Mouse (Mus musculus) midbrain, embryonic 11.5 days (tissue): ENCODE measurements at regions not wholly inside any gene's neighbourhood (a gene's known extent, or its start where the extent isn't known, plus 50 kb on each side); places are given as distances from the start of the nearest gene placed in this dataset.
A peak's percentile ranks its signal among the peaks of the same experiment; 100 is the strongest.

ENCODE experiments used
- ATAC-seq: fragments of 200-750 bp; cut with Nextera tagmentation; 2 replicates; pipeline ENCODE4 v1.8.0; 2017; ENCODE audit warnings: moderate TSS enrichment, moderate library complexity; ENCODE audit not compliant: low FRiP score
- DNase-seq: peaks from one replicate; pipeline ENCODE4 v3.0.0; 2015; ENCODE audit warnings: low spot score; ENCODE audit errors: missing footprints
- H3K27ac ChIP-seq: fragments of 300-500 bp; sonication (generic); 2 replicates; pipeline ENCODE4 v1.5.1; 2014; ENCODE audit warnings: low read depth, low read length
- H3K27me3 ChIP-seq: fragments of 300-500 bp; sonication (generic); 2 replicates; pipeline ENCODE4 v1.6.1; 2014; ENCODE audit warnings: mild to moderate bottlenecking, low read length, moderate library complexity, mixed read lengths; ENCODE audit not compliant: control insufficient read depth, insufficient read depth
- H3K36me3 ChIP-seq: fragments of 300-500 bp; sonication (generic); 2 replicates; pipeline ENCODE4 v1.6.1; 2014; ENCODE audit warnings: mild to moderate bottlenecking, low read length, moderate library complexity, mixed read lengths; ENCODE audit not compliant: control insufficient read depth, insufficient read depth
- H3K4me1 ChIP-seq: fragments of 300-500 bp; sonication (generic); 2 replicates; pipeline ENCODE4 v1.6.1; 2014; ENCODE audit warnings: low read length; ENCODE audit not compliant: control insufficient read depth, insufficient read depth
- H3K4me2 ChIP-seq: fragments of 300-500 bp; sonication (generic); 2 replicates; pipeline ENCODE4 v1.6.1; 2014; ENCODE audit warnings: mild to moderate bottlenecking, moderate library complexity
- H3K4me3 ChIP-seq: fragments of 300-500 bp; sonication (generic); 2 replicates; pipeline ENCODE4 v1.5.1; 2014; ENCODE audit warnings: low read depth, low read length
- H3K9ac ChIP-seq: fragments of 300-500 bp; sonication (generic); 2 replicates; pipeline ENCODE4 v1.6.1; 2014; ENCODE audit warnings: low read length
- H3K9me3 ChIP-seq: fragments of 300-500 bp; sonication (generic); 2 replicates; pipeline ENCODE4 v1.6.1; 2016; ENCODE audit warnings: low read length; ENCODE audit not compliant: control insufficient read depth
- WGBS: fragments of 180-500 bp; shearing (Covaris S2); extraction: QIAGEN DNeasy Blood & Tissue Kit; methylation state at CpG from one replicate; pipeline ENCODE4 v1.1.7; 2014; 5-methylcytosine and 5-hydroxymethylcytosine counted together

DNA sequence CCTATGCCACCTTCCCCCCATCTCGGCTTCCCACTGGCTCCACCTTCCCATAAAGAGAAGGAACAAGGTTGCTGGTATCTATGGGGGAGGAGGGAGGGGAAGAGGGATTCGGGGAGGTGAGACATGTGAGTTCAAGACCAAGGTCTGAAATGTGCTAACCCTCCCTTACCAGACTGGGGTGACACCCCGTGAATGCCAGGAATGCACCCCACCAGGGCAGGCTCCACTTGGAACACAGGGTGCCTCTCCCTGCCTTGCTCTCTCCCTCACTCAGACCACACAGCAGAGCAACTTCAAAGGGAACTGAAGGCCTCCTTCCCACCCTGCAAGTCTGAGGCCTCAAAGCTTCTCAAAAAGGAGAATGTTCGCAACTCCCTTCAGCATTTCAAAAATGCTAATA is 230.5 kb upstream of the Rgma start:
- ATAC-seq = no peak
- Histone ChIP-seq H3K9ac (no peak overlapping the region), H3K27ac (no peak overlapping the region), H3K4me2 (no peak overlapping the region), H3K27me3 (no peaks in the 10 kb centered on the region), H3K9me3 (no peaks in the 10 kb centered on the region), H3K4me3 (no peak overlapping the region), H3K4me1 (peaks cover 33% of the 10 kb centered on the region), H3K36me3 (no peaks in the 10 kb centered on the region)
- DNase-seq = no peak
- 49% methylated on average over 4 of the region's 4 CpGs for WGBS

DNA sequence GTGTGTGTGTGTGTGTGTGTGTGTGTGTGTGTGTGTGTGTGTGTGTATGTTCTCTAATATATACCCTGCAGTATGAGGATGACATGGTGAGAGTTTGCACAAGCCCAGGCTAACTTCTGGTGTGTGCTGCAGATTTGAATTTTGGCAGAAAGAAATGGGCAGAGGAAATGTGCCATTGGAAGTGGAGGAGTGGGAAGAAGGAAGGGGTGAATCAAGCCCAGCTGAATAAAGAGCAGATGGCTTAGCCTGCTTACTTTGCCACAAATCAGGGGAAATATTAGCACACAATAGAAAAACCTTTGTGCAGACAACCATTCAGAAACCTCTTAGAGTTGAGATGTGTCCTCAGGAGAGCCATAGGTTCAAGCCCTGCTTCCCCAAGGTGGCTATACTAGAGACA is 228.1 kb upstream of the Rgma start:
- Histone ChIP-seq H3K9ac (no peak overlapping the region), H3K4me2 (no peak overlapping the region), H3K9me3 (no peaks in the 10 kb centered on the region), H3K4me3 (no peak overlapping the region), H3K36me3 (no peaks in the 10 kb centered on the region), H3K4me1 (peaks cover 28% of the 10 kb centered on the region), H3K27me3 (no peaks in the 10 kb centered on the region), H3K27ac (no peak overlapping the region)
- ATAC-seq = no peak
- no peak for DNase-seq

DNA sequence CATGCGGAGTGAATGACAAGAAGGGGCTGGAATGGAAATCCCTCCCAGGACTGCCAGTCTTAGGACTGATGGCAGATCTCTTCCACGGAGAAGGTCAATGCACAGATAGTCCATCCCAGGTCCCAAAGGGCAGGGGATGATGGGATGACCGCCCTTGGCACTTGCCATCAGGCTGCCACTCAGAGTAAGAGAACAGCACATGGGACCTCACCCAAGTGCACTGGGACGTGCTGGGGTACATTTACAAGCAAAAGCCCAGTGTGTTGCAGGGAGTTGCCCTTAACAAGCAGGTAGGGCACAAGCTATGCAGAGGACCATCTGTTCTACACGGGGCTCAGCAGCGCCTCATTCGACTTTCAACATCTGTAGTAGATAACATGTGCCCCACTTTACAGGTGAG is 224.9 kb upstream of the Rgma start:
- ATAC-seq (no peak), DNase-seq (no peak)
- H3K4me3 ChIP-seq = no peak overlapping the region
- H3K27me3 ChIP-seq = no peaks in the 10 kb centered on the region
- H3K36me3 ChIP-seq = no peaks in the 10 kb centered on the region
- no peak overlapping the region for H3K27ac ChIP-seq
- no peaks in the 10 kb centered on the region for H3K9me3 ChIP-seq
- no peak overlapping the region for H3K4me2 ChIP-seq
- peaks cover 18% of the 10 kb centered on the region for H3K4me1 ChIP-seq
- no peak overlapping the region for H3K9ac ChIP-seq
- WGBS = 82% methylated on average over 7 of the region's 7 CpGs

DNA sequence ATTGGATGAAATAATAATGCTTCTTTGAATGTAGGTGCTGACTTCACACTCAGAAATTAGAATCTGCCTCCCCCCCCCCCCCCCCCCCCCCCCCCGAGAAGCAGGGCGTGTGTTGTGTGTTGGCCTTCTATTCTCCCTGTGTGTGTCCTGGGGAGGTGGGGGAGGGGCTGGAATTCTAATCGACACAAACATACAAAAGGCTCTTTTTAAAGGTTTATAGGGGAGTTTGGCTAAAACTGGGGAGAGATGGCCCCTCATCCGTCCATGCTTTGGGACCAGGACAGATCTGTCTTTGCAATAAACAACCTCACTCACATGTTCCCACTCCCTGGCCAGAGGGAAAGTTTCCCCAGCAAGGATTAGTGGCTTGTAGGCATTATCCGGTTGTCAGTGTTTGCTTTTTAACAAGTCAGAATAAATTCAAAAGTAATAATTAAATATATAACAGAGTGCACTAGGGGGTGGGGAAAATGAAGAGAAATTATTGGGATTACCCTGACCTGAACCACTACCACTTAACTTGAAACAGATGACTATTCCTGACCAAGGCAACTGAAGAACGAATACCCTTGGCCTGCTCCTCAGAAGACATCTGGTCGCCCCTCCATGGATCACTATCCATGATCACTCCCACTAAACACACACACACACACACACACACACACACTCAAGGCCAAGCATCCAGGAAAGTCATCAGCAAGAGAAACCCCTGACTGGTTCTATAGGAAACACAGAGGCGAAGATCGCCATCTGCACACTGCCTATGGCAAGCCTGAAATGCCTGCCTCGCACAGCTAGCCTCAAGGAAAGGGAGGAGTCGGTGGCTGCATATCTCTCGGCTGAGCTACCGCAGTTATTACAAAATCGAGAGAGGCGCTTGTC is 223.5 kb upstream of the Rgma start:
- ATAC-seq (peak; percentile 53), DNase-seq (peak; percentile 90)
- Histone ChIP-seq H3K9ac (peak overlapping the region; percentile 28; the same call in 1 of the 2 replicates), H3K4me1 (peaks cover 18% of the 10 kb centered on the region), H3K27ac (peak overlapping the region; percentile 55; the same call in 1 of the 2 replicates), H3K4me3 (no peak overlapping the region), H3K27me3 (no peaks in the 10 kb centered on the region), H3K9me3 (no peaks in the 10 kb centered on the region), H3K4me2 (no peak overlapping the region), H3K36me3 (no peaks in the 10 kb centered on the region)
- 33% methylated on average over 14 of the region's 15 CpGs for WGBS

DNA sequence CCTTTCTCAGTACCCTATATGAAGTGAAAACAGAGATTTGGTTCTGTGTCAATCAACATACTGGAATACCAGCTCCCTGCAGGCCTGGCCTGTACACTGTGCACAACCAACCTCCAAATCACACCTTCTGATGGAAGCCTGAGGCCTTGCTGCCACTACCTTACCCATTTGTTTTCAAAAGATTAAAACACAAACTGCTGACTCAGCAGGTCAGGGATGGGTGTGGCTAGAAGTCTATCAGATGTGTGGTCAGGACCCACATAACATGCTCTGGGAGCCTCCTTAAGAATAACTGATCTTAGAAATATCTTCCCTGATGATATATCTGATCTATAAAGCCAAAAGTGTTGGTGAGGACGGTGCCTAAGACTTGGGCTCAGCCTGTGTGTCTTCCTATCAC is 221.6 kb upstream of the Rgma start:
- no peak overlapping the region for H3K9ac ChIP-seq
- H3K27ac ChIP-seq = no peak overlapping the region
- no peaks in the 10 kb centered on the region for H3K27me3 ChIP-seq
- ATAC-seq (no peak), DNase-seq (no peak)
- no peak overlapping the region for H3K4me2 ChIP-seq
- H3K36me3 ChIP-seq = no peaks in the 10 kb centered on the region
- H3K4me3 ChIP-seq = no peak overlapping the region
- WGBS = 98% methylated on average over 1 of the region's 1 CpGs
- no peaks in the 10 kb centered on the region for H3K9me3 ChIP-seq
- H3K4me1 ChIP-seq = peaks cover 18% of the 10 kb centered on the region

DNA sequence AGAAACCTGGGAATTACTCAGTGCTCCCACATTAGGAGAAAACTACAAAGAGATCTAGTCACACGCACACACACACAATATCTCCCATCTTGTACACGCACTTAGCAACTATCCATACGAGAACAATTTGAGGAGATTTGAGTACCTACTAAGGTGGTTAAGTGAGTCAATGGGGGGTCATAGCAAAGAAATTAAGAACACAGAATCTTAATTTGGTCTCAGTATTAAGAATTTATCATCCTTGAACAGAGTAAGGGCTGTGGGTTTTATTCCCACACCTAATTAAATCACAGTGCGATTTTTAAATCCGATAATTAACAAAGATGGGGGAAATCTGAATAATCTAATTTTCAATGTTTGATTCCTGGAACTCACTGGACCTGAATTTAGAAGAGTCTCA is 216.5 kb upstream of the Rgma start:
- no peak for ATAC-seq
- WGBS = 94% methylated on average over 5 of the region's 5 CpGs

DNA sequence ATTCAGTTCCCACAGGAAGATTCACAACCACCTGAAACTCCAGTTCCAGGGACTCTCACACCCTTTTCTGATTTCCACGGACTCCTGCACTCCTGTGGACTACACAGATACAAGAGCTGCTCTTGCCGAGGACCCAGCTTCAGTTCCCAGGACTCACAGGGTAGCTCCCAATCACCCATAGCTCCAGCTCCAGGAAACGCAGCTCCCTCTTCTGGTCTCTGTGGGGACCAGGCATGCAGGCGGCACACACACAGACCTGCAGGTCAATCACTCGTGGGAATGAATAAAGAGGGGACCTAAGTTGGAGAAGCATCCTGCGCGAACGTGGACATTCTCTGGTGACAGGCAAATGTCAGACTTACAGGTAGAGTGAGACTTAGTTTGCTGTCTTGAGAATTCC is 214.3 kb upstream of the Rgma start:
- H3K36me3 ChIP-seq = no peaks in the 10 kb centered on the region
- 86% methylated on average over 8 of the region's 8 CpGs for WGBS
- H3K4me1 ChIP-seq = no peaks in the 10 kb centered on the region
- no peak for ATAC-seq
- no peak overlapping the region for H3K9ac ChIP-seq
- no peak overlapping the region for H3K4me3 ChIP-seq
- H3K27me3 ChIP-seq = no peaks in the 10 kb centered on the region
- no peak overlapping the region for H3K27ac ChIP-seq
- H3K9me3 ChIP-seq = 0 out of 2 replicates have a peak, but pooled peaks cover 1% of the 10 kb centered on the region
- H3K4me2 ChIP-seq = no peak overlapping the region
- DNase-seq = no peak

More for the DNA sequence above, 216.5 kb upstream of the Rgma start:
- H3K36me3 ChIP-seq = no peaks in the 10 kb centered on the region
- DNase-seq = no peak
- no peak overlapping the region for H3K27ac ChIP-seq
- no peaks in the 10 kb centered on the region for H3K4me1 ChIP-seq
- no peaks in the 10 kb centered on the region for H3K9me3 ChIP-seq
- no peak overlapping the region for H3K9ac ChIP-seq
- no peak overlapping the region for H3K4me2 ChIP-seq
- no peak overlapping the region for H3K4me3 ChIP-seq
- H3K27me3 ChIP-seq = no peaks in the 10 kb centered on the region

DNA sequence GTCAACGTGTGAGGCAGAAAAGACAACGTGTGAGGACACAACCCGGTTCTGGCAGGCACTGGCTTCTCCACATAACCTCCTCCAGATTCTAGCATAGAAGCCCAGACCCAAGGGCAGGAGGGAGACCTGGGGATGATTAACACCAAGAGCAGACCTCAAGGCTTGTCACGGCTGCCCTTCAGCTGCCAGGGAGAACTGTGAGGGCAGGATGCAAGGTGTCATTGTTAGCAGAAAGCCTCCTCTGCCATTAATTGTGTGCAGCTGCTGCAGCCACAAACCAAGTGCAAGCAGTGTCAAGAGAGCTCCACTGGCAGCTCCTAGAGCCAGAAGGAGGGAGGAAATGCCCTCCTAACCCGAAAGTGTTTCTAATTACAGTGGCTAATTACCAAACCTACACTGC is 211.6 kb upstream of the Rgma start:
- 66% methylated on average over 5 of the region's 5 CpGs for WGBS
- no peak for DNase-seq

DNA sequence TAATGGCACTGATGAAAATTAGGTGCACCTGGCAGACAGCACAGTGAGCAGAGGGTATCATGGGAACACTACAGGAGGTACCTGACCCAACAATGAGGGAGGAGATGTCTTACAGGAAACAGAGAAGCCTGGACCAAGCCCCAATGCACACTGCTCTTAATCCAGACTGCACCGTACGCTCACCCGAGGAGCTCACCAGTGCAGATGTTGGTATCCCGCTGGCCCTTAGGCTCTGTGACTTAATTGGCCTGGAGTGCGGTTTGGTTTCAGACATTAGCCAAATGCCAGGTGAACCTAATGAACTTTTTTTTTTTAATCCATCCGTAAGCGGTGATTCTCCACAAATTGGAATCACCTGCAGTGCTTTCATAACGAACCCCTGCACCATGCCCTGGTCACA is 209.8 kb upstream of the Rgma start:
- Histone ChIP-seq H3K4me2 (no peak overlapping the region), H3K27me3 (no peaks in the 10 kb centered on the region), H3K36me3 (no peaks in the 10 kb centered on the region), H3K9ac (no peak overlapping the region), H3K4me1 (no peaks in the 10 kb centered on the region), H3K9me3 (0 out of 2 replicates have a peak, but pooled peaks cover 2% of the 10 kb centered on the region), H3K4me3 (no peak overlapping the region), H3K27ac (no peak overlapping the region)
- no peak for DNase-seq
- no peak for ATAC-seq
- 89% methylated on average over 8 of the region's 8 CpGs for WGBS

More for the DNA sequence above, 211.6 kb upstream of the Rgma start:
- no peak overlapping the region for H3K9ac ChIP-seq
- no peaks in the 10 kb centered on the region for H3K36me3 ChIP-seq
- 0 out of 2 replicates have a peak, but pooled peaks cover 2% of the 10 kb centered on the region for H3K9me3 ChIP-seq
- no peak overlapping the region for H3K4me2 ChIP-seq
- no peak overlapping the region for H3K27ac ChIP-seq
- H3K27me3 ChIP-seq = no peaks in the 10 kb centered on the region
- ATAC-seq = no peak
- H3K4me3 ChIP-seq = no peak overlapping the region
- no peaks in the 10 kb centered on the region for H3K4me1 ChIP-seq
